22 mouse cellular contexts compared by ENCODE assay signal in the genomic region with DNA sequence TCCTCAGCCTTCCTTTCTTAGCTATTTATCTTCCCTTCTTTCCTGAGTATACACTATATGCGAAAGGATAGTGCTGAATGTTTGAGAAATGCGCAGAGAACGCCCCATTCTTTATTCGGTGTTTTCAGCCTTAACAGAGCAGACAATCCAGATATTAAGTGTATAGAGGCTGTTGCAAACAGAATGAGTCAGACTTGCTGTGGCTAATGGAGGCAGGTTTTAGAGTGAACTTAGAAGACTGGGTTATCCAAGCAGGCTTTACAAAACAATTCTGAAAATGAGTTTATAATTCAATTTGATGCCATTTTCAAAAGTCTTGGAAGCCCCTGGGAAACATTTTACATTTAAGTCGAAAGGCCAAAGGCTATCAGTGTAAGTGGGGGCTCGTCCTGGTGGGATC. TPM values are rescaled to one million over a fixed set of nuclear protein-coding genes. Genes with fewer than 3 reads are reported as not detected.
DNase-seq lines count a peak whose midpoint lies in the region; ATAC-seq lines count a peak whose summit lies in the region.
"Had no signal": no experiment of that assay in that cellular context is flagged by ENCODE, and none has a peak within 500 bp of the region (broad histone marks: within the 10 kb centered on the region; RNA-seq: fewer than 3 reads in every experiment).

No protein-coding gene starts in this region.

- H3K36me3 ChIP-seq in forebrain, embryonic 10.5 days (replicated peaks) = no peaks in the 10 kb centered on the region
- no peaks in the 10 kb centered on the region for H3K36me3 ChIP-seq in forebrain, embryonic 15.5 days
- H3K36me3 ChIP-seq in embryonic facial prominence, embryonic 14.5 days (ENCODE audit: control insufficient read depth, insufficient read depth, low read length) = no peaks in the 10 kb centered on the region
- H3K36me3 ChIP-seq in limb, embryonic 13.5 days = no peaks in the 10 kb centered on the region
- H3K36me3 ChIP-seq: kidney, embryonic 15.5 days; liver, embryonic 12.5 days had no signal

- WGBS in forebrain, embryonic 10.5 days = 84% methylated on average over 6 of the region's 6 CpGs
- WGBS in forebrain, embryonic 15.5 days = 92% methylated on average over 6 of the region's 6 CpGs
- 62% methylated on average over 6 of the region's 6 CpGs for WGBS in embryonic facial prominence, embryonic 14.5 days
- WGBS in limb, embryonic 13.5 days = 60% methylated on average over 6 of the region's 6 CpGs

- no peak overlapping the region for H3K4me3 ChIP-seq in forebrain, embryonic 10.5 days
- no peak overlapping the region for H3K4me3 ChIP-seq in forebrain, embryonic 15.5 days
- H3K4me3 ChIP-seq in embryonic facial prominence, embryonic 14.5 days (ENCODE audit: low read depth, low read length) = no peak overlapping the region
- H3K4me3 ChIP-seq in limb, embryonic 13.5 days = no peak overlapping the region
- H3K4me3 ChIP-seq: gastrocnemius, adult 2 months; kidney, embryonic 15.5 days; liver, embryonic 12.5 days; megakaryocyte, embryonic 14.5 days had no signal

- no peak overlapping the region for H3K4me2 ChIP-seq in forebrain, embryonic 15.5 days (replicated peaks)
- H3K4me2 ChIP-seq in embryonic facial prominence, embryonic 14.5 days (ENCODE audit: low read depth, low read length) = peak overlapping the region; percentile 17; the same call in 1 of the 2 replicates
- H3K4me2 ChIP-seq in limb, embryonic 13.5 days (replicated peaks) = peak overlapping the region; percentile 36
- H3K4me2 ChIP-seq: liver, embryonic 12.5 days had no signal

- no peak overlapping the region for H3K9ac ChIP-seq in forebrain, embryonic 15.5 days (replicated peaks)
- no peak overlapping the region for H3K9ac ChIP-seq in embryonic facial prominence, embryonic 14.5 days (ENCODE audit: low read depth, low read length)
- H3K9ac ChIP-seq in limb, embryonic 13.5 days = no peak overlapping the region
- H3K9ac ChIP-seq: kidney, embryonic 15.5 days; liver, embryonic 12.5 days had no signal

- H3K4me1 ChIP-seq in forebrain, embryonic 10.5 days = peaks cover 39% of the 10 kb centered on the region
- H3K4me1 ChIP-seq in forebrain, embryonic 15.5 days = 0 out of 2 replicates have a peak, but pooled peaks cover 3% of the 10 kb centered on the region
- peaks cover 20% of the 10 kb centered on the region for H3K4me1 ChIP-seq in embryonic facial prominence, embryonic 14.5 days (ENCODE audit: control insufficient read depth, insufficient read depth, low read length)
- peaks cover 32% of the 10 kb centered on the region for H3K4me1 ChIP-seq in limb, embryonic 13.5 days

- H3K27ac ChIP-seq in forebrain, embryonic 10.5 days = peak overlapping the region; percentile 58; the same call in 1 of the 2 replicates
- H3K27ac ChIP-seq in forebrain, embryonic 15.5 days (replicated peaks) = no peak overlapping the region
- H3K27ac ChIP-seq in embryonic facial prominence, embryonic 14.5 days (replicated peaks; ENCODE audit: low read depth, low read length) = peak overlapping the region; percentile 82
- peak overlapping the region; percentile 87 for H3K27ac ChIP-seq in limb, embryonic 13.5 days
- H3K27ac ChIP-seq: liver, embryonic 12.5 days had no signal

- H3K9me3 ChIP-seq in forebrain, embryonic 10.5 days = no peaks in the 10 kb centered on the region
- no peaks in the 10 kb centered on the region for H3K9me3 ChIP-seq in forebrain, embryonic 15.5 days
- no peaks in the 10 kb centered on the region for H3K9me3 ChIP-seq in embryonic facial prominence, embryonic 14.5 days (ENCODE audit: control insufficient read depth, low read length)
- no peaks in the 10 kb centered on the region for H3K9me3 ChIP-seq in limb, embryonic 13.5 days
- H3K9me3 ChIP-seq: kidney, embryonic 15.5 days; liver, embryonic 12.5 days; megakaryocyte, embryonic 14.5 days had no signal

- no peak for DNase-seq in forebrain, embryonic 10.5 days (ENCODE audit: extremely low spot score, low spot score)
- peak; percentile 52 for DNase-seq in 3T3-L1 (ENCODE audit: low read depth, low spot score)
- no peak for DNase-seq in embryonic facial prominence, embryonic 14.5 days (ENCODE audit: low spot score)
- DNase-seq in gastrocnemius, postnatal 10 days = no peak
- no peak for DNase-seq in testis, postnatal 10 days (ENCODE audit: low spot score)
- DNase-seq: adrenal gland, postnatal 25 days; cerebellum, adult 18-20 months; cerebellum, postnatal 25 days; lung, adult 2 months; thymus, adult 18-20 months had no signal

- no peak for ATAC-seq in forebrain, embryonic 15.5 days (replicated peaks)
- ATAC-seq in embryonic facial prominence, embryonic 14.5 days (ENCODE audit: low read depth) = peak; percentile 15; the same call in 1 of the 2 replicates
- no peak for ATAC-seq in limb, embryonic 13.5 days (ENCODE audit: low FRiP score, low read depth)
- ATAC-seq in activated CD4-positive, CD25-positive, alpha-beta regulatory T cell, adult 4 months = no peak
- ATAC-seq: CD4-positive, CD25-positive, alpha-beta regulatory T cell, adult 4 months; intestine, embryonic 16.5 days; liver, embryonic 12.5 days had no signal

- no peaks in the 10 kb centered on the region; the same call in 1 of the 2 replicates for H3K27me3 ChIP-seq in forebrain, embryonic 10.5 days (ENCODE audit: poor library complexity, severe bottlenecking)
- no peaks in the 10 kb centered on the region for H3K27me3 ChIP-seq in forebrain, embryonic 15.5 days
- no peaks in the 10 kb centered on the region for H3K27me3 ChIP-seq in embryonic facial prominence, embryonic 14.5 days (replicated peaks; ENCODE audit: control insufficient read depth, insufficient read depth, low read length)
- H3K27me3 ChIP-seq in limb, embryonic 13.5 days = no peaks in the 10 kb centered on the region
- H3K27me3 ChIP-seq: kidney, embryonic 15.5 days; liver, embryonic 12.5 days; megakaryocyte, embryonic 14.5 days had no signal

RNA-seq across cellular contexts. Expression of a gene that starts 12.8 kb away (rescaled TPM):
- 0.29 and 0.73 TPM in 2 replicates for polyA plus RNA-seq in forebrain, embryonic 10.5 days (2016; fragmentation: Nextera tagmentation; extraction: Ambion mirVana)
- polyA plus RNA-seq in forebrain, embryonic 15.5 days (2015; fragmentation: Nextera tagmentation; extraction: Ambion mirVana) = 0.20 and 0.47 TPM in 2 replicates
- 1.3 and 1.4 TPM in 2 replicates for polyA plus RNA-seq in embryonic facial prominence, embryonic 14.5 days (2014; fragmentation: Nextera tagmentation; extraction: Ambion mirVana)
- polyA plus RNA-seq in limb, embryonic 13.5 days (2015; fragmentation: Nextera tagmentation; extraction: Ambion mirVana) = 0.15 and 0.43 TPM in 2 replicates
- polyA plus RNA-seq in activated CD4-positive, CD25-positive, alpha-beta regulatory T cell, adult 4 months (2017; shearing (Covaris generic)) = not detected
- total RNA-seq in gastrocnemius, postnatal 10 days (2021) = under 1 TPM in 1 of 2 experiments, not detected in 1; 0.21 TPM
- total RNA-seq: granulocyte monocyte progenitor cell, adult 5-6 weeks; hematopoietic stem cell, adult 5-6 weeks had no signal
- polyA plus RNA-seq: CD4-positive, CD25-positive, alpha-beta regulatory T cell, adult 4 months; liver, embryonic 12.5 days; lung, adult 2 months; stomach, embryonic 14.5 days had no signal

RNA-seq across cellular contexts. Expression of a gene that starts 32.4 kb away (rescaled TPM):
- polyA plus RNA-seq in forebrain, embryonic 10.5 days (2016; fragmentation: Nextera tagmentation; extraction: Ambion mirVana) = 16.3 and 17.4 TPM in 2 replicates
- polyA plus RNA-seq in forebrain, embryonic 15.5 days (2015; fragmentation: Nextera tagmentation; extraction: Ambion mirVana) = 18.0 and 20.6 TPM in 2 replicates
- 8.6 and 9.3 TPM in 2 replicates for polyA plus RNA-seq in embryonic facial prominence, embryonic 14.5 days (2014; fragmentation: Nextera tagmentation; extraction: Ambion mirVana)
- polyA plus RNA-seq in limb, embryonic 13.5 days (2015; fragmentation: Nextera tagmentation; extraction: Ambion mirVana) = 8.6 and 9.1 TPM in 2 replicates
- polyA plus RNA-seq in activated CD4-positive, CD25-positive, alpha-beta regulatory T cell, adult 4 months (2017; shearing (Covaris generic)) = 1 to 10 TPM; 4.6 to 5.4 TPM
- 10 to 100 TPM; 20.0 to 24.1 TPM for total RNA-seq in gastrocnemius, postnatal 10 days (2021)
